Mouse (Mus musculus) thymus, postnatal 36 days (tissue): ENCODE data around the gene Slc2a9.
A peak's percentile ranks its signal among the peaks of the same experiment; 100 is the strongest.
"Not testable (repeated sequence)": the region's sequence is repeated elsewhere in the genome, so short reads cannot be mapped to it uniquely, and the experiment has no call there.

Experiments used
- DNase-seq, 2 experiments: peaks; one replicate each; pipeline ENCODE4 v3.0.0; 2022; ENCODE audit warnings: mixed read lengths in 2 of 2

Gene Slc2a9

DNA sequence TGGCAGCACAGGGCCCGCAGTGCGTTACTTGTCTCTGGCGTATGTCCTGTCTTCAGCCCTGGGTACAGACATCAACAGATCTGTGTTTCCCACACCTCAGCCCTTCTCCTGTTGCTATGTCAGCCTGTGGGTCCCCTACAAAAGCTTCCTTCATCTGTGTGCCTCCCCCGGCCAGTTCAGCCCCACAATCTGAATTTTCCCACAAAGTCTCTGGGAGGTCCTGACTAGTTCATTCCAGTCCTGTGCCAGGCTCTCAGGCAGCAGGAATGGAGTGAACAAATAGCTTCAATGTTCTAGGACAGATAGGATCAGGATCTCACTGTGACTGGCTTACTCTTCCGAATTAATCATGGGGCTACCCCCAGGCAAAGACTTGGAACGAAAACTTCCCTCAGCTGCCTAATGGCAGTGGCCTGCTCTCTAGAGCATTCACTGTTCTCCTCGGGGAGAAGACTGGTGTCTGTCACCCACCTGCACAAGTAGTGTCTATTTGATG lies 3.6 kb downstream of the Slc2a9 start:
- no peak for DNase-seq

DNA sequence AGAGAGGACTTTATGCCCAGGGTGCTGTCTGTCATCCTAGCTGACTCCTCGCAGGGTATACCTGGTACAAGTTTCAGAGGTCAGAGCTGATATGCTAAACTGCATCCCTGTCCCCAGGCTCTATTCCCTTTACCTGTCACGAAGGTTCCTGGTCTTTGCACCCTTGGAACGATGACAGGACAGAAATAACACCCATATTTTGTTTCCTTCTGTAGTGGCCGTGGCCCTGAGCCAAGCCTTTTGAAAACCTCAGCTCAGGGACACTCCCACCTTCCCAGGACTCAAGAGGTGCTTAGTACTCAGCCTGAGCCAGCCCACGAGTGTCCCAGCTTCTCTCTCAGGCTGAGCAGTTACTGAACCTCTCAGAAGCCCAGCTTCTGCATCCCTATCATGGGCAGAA lies 4.5 kb downstream of the Slc2a9 start:
- no peak for DNase-seq

DNA sequence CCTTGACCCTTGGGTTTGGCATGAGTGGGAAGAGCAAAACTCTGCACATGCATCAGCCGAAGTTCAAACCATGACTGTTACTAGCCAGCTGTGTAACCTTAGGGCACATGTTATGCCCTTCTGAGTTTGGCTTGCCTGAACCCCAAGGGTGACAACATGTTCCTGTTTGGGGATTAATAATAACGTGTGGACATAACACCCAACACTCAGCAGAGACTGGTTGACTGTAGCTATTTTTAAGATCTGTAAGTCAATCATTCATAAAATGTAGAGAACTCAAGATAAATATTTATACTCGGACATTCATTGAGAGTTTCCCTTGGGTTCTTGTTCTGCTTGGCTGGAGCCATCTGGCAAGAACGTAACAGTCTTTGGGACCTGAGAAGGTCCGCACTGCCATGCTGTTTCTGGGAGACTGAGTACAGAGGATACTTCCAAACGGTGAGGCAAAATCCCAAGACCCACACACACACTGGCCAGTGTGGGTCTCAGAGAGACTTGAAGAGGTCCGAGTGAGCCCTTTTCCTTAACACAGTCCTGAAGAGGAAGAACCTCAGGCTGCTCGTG lies 6.4 kb downstream of the Slc2a9 start:
- DNase-seq = no peak

DNA sequence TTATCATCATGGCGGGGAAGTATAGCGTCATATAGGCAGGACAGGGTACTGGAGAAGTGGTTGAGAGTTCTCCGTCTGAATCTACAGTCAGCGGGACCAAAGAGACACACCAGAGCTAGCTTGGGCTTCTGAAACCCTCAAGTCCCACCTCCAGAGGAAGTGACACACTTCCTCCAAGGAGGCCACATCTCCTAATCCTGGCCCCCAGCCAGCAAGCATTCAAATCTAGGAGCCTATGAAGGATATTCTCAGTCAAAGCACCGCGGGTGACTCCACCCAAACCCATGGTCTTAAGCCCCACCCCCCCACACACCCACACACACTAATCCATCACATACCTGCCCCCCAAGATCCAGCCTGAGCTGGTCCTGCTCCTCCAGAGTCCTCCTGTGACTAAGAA lies 9.1 kb downstream of the Slc2a9 start:
- no peak for DNase-seq

DNA sequence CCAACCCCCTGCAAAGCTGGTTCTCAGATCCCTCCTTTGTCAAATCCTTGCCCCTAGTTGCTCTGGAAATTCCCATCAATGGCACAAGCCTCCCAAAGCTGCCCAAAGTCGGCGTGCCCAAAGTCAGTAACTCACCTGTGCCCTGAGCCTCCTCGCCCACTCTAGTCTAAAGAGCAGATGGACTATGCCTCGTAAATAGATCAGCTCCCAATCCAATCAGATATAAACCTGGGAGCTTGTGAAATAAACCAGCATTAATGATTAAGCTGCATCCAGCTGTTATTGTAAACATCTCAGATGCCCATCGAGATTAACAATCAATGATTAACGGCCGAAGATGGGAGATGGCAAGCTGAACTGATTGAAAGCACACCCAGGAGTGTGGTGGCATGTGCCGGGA lies 11.2 kb downstream of the Slc2a9 start:
- DNase-seq = no peak

DNA sequence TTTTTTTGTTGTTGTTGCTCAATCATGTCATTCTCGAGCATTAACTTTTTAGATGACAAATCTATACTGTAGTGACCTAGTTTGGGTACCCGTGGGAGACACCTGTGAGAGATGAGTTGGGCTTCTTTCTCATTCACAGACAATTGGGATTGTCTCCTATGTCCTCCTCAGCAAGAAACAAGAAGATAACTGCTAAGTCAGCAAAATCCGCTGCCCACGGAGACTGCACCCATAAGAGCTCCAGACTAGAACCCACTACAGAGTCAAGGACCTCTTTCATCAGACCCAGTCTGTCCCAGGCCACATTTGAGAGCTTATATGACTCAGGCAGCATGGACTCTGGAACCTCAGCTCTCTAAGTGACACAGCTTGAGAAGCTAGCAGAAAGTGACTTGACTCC lies 13.2 kb downstream of the Slc2a9 start:
- no peak for DNase-seq

DNA sequence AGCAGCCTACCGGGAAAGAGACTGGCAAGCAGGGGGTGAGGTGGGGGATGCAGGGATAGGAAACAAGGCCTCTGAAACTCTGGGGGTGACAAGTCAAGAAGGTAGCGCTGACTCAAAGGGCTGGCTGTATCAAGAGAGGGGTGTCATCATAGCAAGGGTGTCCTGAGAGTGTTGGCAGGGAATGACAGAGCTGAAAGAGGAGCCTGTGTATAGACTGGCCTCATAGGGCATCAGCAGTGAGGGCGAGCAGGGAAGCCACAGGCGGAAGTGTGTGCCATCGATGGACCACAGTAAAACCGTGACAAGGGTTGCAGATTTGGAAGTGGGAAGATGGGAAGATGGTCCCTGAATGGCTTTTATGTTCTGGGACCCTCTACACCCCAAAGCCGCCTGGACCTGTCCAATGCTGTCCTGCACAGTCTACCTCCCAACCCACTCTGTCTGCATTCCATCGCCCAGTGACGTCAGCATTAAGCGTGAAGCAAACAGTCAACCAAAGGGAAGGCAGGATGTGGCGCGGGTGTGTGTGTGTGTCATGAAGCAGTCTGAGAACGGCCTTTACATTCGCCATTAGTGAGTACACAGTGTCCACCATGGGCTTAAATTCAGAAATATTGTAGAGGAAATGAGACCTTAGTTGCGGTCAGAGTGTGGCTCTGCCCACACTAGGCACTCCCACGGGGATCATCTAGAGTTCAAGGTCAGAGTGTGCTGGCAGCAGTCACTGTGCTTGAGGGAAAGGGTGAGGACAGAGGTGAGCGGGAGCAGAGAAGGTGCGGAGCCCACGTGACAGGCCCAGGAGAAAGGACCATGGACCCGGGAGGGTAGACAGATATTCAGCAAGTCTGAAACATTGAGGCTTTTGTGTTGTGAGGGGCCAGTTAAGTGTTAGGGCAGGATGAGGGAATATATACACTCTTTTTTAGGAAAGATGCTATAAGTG lies 14.0 kb downstream of the Slc2a9 start:
- DNase-seq = no peak

DNA sequence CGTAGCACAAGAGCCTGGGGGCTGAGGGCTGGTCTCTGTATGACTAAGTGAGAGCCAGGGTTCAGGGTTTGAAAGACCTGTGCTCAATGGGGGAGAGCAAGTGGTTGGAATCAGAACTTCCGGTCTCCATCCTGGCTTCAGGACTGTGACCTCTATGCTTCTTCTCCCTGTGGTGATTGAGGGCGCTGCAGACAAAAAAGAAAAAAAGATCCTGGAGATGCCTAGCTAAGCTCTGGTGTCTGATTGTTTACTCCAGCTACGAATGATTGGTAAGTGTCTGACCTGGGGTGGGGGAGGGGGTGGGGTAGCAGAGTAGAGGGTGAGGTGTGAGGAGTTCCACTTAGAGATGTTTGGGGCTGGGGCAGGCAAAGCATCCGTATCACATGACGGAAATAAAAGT lies 14.9 kb downstream of the Slc2a9 start:
- DNase-seq = no peak

DNA sequence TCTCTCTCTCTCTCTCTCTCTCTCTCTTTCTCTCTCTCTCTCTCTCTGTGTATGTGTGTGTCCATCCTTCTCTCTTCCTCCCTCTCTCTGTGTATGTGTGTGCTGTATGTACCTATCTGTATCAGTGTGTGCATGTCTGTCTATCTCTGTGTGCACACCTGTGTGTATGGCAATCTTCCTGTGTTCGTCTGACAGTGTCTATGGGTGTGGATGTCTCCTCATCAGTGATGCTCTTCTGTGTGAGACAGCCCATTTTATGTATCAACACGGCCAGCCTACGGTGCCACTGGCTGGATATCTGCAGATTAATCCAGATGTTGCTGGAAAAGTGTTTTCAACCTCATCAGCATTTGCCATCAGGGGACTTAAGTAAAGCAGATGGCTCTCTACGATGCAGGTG lies 15.7 kb downstream of the Slc2a9 start:
- DNase-seq = no peak

DNA sequence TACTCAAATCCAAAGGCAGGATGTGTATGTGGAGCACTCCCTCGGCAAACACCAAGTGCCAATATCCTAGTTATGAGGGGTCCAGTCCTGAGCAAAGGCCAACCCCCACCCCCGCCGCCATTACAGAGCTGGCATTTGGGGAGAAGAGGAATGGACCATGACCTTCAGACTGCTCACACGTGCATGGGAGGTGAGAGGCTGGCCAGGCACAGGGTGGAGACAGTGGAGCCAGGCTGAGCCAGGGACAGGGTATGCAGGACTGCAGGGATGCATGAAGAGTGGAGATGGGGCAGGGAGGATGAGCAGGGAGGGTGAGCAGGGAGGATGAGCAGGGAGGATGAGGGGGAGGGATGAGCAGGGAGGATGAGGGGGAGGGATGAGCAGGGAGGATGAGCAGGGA lies 17.0 kb downstream of the Slc2a9 start:
- DNase-seq = no peak

DNA sequence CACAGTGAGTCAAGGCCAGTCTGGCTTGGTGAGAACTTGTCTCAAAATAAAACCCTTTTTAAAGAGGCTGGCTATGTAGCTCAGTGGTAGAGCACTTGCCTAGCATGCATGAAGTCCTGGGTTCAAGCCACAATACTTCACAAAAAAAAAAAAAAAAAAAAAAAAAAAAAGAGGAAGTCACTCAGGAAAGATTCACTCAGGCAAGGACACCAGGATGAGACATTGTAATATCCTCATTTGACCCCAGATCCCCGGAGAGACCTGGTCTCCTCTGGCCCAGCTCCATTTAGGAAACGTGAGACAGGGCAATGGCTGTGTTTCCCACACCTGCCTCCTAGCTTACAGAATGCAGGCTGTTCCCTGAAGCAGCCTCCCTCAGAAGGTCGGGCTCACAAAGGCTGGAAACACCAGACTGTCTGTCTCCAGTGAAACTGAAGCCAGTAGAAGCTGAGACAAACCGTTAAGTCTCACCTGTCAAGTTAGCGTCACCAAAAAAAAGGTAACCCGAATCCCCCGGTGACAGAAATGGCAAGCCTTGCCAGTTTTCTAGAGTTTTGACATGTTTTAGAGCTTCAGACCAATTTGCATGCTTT lies 19.3 kb downstream of the Slc2a9 start:
- DNase-seq = no peak

DNA sequence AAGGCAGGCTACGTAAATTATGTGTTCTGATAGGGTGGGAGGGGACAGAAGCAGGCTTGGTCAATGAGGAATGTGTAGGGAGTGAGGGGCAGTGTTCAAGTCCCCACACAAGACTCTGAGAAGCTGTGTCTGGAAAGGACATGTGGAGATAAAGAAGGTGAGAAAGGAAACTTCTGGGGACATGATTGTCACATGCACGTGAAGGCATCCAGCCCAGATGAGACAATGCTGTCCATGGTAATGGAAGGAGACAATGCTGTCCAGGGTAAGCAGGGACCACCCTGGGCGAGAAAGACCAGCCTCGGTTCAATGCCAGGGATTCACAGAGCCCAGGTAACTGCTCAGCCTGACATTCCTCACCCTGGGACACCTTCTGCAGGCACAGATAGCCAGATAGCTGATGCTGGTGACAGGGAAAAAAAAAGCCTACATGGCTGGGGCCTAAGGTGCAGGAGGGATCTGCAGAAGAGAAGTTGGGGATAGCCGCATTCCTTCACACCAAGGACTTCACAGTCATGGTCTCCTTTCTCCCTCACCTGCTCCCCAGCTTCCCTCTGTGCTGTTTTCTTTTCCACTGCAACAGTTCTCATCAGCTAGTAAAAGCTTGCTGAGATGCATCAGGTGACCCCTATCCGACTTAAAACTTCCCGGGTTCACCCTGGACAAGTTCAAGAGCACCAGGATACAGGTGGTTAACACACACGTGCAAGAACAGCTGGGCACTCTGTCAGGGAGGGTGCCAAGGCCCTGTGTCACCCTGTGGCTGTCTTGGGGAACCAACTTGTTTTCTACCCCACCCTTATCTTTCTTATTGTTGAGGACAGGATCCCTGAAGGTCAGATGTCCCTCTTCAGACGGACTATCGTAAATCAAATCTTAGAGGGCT lies 21.9 kb downstream of the Slc2a9 start:
- DNase-seq = no peak

DNA sequence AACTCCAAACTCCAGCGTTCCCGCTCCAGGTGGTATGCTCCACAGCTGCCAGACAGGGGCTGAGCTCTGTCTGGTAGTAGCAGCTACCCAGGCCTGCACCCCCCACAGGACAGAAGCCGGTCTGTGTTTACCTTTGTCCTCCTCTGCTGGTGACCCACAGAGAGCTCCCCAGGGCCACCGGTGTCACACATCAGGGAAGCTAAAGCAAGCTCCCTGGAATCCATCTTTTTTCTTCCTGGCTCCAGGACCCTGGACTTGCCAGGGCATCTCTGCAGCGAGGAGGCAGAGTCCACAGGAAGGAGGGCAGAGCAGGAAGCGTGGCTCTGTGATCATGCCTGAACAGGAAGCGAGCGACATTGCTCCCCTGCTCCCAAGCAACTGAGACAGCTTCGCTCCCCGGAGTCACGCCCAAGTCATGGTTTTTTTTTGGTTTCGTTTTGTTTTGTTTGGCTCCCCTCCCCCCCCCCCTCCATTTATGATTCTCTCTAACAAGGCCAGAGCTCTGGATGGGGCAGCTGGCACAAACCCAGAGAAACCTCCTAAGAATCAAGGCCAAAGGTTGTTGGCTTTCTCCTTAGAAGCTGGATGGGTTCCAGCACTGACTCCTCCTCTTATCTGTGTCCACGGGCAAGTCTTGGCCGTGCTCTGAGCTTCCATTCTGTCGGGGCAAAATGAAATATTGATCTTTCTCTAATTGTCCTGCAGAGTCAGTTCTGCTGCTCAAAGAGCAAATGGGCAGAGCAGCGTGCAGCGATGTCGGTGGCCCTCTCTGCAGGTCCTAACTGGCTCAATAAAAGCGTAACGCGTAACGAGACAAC lies 22.8 kb downstream of the Slc2a9 start:
- DNase-seq = peak; percentile 65 to 72

DNA sequence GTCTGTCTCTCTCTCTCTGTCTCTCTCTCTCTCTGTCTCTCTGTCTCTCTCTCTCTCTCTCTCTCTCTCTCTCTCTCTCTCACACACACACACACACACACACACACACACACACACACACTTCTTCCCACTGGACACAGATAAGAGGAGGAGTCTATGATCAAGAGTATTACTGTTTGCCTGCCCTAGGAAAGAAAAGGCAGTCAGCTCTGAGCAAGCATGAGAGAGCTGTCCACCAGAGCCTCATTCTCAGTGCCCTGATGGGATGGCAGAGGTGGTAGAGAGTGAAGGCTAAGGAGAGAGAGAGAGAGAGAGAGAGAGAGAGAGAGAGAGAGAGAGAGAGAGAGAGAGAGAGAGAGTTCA lies 23.4 kb downstream of the Slc2a9 start:
- not testable (repeated sequence) for DNase-seq

DNA sequence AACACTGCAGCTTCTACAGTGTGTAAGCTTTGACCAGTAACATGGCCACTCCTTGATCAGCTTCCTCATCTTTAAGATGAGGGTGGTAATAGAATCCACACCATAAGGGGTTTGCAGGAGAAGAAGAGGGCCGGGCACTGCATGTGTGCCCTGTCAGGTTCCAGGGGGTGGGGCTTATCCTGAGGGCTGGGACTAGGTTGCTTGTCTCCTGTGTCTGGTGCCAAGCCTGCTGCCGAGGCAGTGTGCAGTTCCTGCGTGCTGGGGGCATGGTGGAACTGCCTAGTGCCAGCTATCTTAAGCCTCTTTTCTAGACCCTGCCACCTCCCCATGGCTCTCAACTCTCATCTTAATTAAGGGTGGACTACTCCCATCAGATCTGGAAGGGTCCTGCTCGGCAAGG lies 23.9 kb downstream of the Slc2a9 start:
- DNase-seq = peak; percentile 43 to 62

DNA sequence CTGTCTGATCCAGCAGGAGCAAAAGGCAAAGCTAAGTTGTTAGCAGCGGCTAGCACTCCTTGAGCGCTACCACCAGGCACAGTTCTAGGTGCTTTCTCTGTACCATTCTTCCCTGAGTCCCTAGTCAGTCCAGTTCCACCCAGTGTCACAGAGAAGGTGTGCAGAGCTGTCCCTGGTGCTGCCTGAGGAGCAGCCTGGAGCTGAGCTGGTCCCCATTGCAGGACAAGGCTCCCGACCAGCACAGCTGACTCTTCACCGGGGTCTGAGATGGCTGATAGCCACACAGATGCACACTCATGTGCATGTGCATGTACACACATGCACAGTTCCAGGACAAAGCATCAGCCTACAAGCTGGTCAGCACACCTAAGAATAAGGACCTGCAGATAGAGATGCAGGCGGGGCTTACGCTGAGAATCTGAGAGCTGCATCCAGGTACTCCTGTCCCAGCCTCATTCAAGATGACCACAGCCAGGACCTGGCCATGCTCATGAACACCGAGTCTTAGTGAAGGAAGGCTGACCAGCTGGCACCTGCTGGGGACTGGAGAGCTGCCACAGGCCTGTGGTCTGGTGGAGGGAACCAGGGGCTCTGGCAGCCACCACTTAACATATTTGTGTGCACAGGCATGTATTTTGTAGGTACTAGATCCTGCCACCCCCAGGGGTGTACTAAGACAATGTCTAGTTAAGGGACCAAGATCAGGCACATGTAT lies 25.1 kb downstream of the Slc2a9 start:
- no peak for DNase-seq

DNA sequence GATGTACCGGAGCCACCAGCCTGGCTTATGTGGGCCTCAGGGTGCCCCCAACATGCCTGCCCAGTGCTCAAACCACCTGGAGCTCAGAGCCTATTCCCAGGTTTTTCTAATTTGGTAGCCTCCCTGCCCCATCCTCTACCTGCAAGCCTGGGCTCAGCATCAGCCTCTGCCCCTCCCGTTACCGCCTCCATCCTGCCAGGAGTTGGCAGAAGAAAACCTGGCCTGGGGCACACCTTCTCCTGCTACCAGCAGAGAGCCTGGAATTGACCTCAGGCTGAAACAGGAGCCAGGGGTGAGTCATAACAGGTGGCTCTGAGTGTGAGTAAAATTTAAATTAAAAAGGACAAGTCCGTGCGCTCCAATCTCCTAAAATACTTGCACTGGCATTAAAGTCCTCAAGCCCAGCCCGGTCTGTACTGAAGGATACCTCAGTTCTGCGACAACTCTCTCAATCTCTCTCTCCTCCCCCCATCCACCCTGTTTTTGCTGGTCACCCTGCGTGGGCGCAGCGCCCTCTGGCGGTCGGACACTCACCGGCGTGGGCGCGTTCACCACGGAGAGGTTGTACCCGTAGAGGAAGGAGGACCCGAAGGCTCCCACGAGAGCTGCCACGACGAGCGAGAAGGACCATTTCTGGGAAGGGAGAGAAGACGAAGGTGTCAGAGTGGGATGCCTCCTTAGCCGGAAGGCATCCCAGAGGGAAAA lies 25.9 kb downstream of the Slc2a9 start:
- DNase-seq = peak; percentile 44 to 48

DNA sequence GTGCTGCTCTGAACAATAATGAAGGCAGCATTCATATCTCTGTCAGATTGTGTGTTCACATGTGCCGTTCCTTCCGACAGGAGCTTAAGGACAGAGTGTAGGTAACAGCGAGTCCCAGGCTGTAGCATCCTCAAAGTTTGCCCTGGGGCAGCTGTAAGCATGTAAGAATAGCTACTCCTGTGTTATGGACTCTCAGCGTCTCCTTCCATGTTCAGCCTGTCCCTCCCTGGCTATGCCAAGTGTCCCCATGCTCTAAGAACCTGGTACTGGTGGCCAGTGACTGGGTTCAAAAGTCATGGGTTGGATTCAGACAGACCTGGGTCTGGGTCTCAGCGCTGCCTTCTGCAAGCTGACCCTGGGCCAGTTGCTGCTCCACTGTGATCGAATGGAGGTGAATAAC lies 32.1 kb downstream of the Slc2a9 start:
- no peak for DNase-seq

DNA sequence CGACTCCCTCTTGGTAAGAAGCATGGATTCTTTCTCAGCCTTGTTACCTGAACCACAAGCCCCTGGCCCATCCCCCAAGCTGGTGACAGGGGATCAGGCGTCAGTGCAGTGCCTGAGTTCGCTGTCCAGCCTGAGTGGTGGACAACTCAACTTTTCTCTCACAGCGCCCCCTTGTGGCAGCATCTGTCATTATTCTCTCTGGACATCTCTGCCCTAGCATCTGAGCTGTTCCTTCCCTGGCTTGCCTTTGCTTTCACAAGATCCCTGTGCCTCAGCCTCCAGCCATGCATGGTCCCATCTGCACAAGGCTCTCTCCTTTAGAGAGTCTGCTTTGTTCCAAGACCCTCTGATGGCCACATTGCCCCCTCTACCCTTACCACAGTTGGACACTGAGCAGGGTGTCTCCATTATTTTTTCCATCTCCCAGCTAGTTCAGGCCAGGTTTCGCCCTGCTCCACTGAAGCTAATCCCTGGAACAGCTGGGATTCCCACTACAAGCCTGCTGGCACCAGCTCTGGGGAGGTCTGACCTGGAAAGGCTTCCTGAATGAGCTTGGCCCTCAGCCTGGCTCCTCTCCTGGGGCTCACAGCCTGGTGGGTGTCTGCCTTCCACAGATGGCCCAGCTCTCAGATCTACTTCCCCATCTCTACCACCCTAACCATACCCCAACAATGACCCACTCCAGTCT lies 32.9 kb downstream of the Slc2a9 start:
- peak; percentile 26 to 42 for DNase-seq

DNA sequence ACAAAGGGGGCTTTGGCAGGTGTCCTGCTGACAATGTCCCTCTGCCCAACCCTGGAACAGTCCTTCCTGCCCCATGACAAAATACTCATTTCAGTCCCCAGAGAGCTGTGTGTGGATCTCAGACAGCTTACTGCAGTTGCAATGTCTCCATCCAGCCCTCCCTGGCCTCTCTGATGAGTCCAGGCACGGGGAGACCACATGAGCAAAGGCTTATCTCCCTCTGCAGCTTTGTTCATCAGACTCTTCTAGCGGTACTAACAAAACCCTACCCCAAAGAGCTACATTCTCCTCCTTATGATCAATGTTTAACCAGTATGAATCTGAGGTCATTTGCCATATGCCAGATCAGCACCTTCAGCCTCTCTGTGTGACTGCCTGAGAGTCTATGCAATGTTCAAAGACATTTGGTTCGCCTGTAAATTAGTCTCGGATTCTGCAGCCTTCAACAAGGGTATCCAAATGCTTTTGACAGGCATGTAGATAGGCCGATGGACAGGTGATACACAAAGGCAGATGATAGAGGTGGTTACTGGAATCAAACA lies 36.3 kb downstream of the Slc2a9 start:
- DNase-seq = no peak
